Mouse (Mus musculus) neutrophil, adult 59 days (primary cell): ENCODE results near the gene Pmch. TPM values are rescaled to one million over a fixed set of nuclear protein-coding genes. Genes with fewer than 3 reads are reported as not detected.

Experiments used
- total RNA-seq, 2 experiments: library from RNA; stranded (reverse); gene quantifications; 1 replicate in 1 of 2; 2 replicates in 1 of 2; pipeline ENCODE4 v1.2.4; 2023

Pmch gene
- not detected for total RNA-seq

DNA sequence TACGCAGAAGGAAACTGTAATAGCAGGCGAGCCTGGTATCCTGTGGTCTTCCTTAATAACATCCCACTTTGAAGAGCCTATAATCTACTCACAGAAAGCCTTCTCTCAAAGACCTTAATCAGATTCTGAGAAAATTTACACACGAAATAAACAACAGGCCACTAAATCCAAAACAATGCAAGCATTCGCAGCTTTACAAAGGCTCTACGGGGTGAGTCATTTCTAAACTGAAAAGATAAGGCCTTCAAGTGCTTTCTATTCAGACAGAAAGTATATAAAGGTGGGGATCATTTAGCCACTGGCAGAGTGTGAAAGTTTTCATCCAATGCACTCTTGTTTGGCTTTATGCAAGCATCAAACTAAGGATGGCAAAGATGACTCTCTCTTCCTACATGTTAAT is at the start of gene Pmch:
Gene Pmch, plus strand, starts transcription at position 301 of the 400 bp plus-strand sequence.

Other genes with a start within 250 kb of the Pmch start
- gene Igf1, start 232.8 kb upstream of the Pmch start, total RNA-seq = under 1 TPM; 0.60 to 1.00 TPM
- gene Parpbp, start 55.9 kb downstream of the Pmch start, total RNA-seq = 10 to 100 TPM in 1 of 2 experiments, 1 to 10 TPM in 1; 9.5 to 11.9 TPM
- gene Nup37, start 55.9 kb downstream of the Pmch start, total RNA-seq = 10 to 100 TPM in 1 of 2 experiments, 1 to 10 TPM in 1; 6.3 to 11.2 TPM
- 10 to 100 TPM; 23.1 to 28.3 TPM for gene Washc3, start 110.0 kb downstream of the Pmch start, total RNA-seq